Mouse (Mus musculus) fat pad, adult 2 months (tissue): ENCODE results near the gene Dnah2.
A peak's percentile ranks its signal among the peaks of the same experiment; 100 is the strongest.

ENCODE experiments used
- DNase-seq: peaks from one replicate; pipeline ENCODE4 v3.0.0-alpha.2; 2011; ENCODE audit warnings: low read depth, low spot score; ENCODE audit errors: extremely low read depth

The Dnah2 gene

GRCm38 (mm10) chr11:69420554-69421000, 128.3 kb downstream of the Dnah2 start:
- DNase-seq, result no peak

GRCm38 (mm10) chr11:69419813-69420553, 128.9 kb downstream of the Dnah2 start:
- no peak for DNase-seq

- no peak for DNase-seq
Observed at GRCm38 (mm10) chr11:69419443-69419812, 129.5 kb downstream of the Dnah2 start.

- DNase-seq, result peak; percentile 86
Observed at GRCm38 (mm10) chr11:69418481-69419442, 130.1 kb downstream of the Dnah2 start.

GRCm38 (mm10) chr11:69417449-69418384, 131.2 kb downstream of the Dnah2 start:
- DNase-seq, result no peak

GRCm38 (mm10) chr11:69416921-69417448, 131.9 kb downstream of the Dnah2 start:
- DNase-seq, result no peak

- no peak for DNase-seq
Observed at GRCm38 (mm10) chr11:69416509-69416908, 132.4 kb downstream of the Dnah2 start.

- DNase-seq, result no peak
Observed at GRCm38 (mm10) chr11:69415668-69416451, 133.1 kb downstream of the Dnah2 start.

GRCm38 (mm10) chr11:69415327-69415667, 133.6 kb downstream of the Dnah2 start:
- DNase-seq, result no peak

GRCm38 (mm10) chr11:69414421-69415326, 134.2 kb downstream of the Dnah2 start:
- DNase-seq, result no peak

GRCm38 (mm10) chr11:69413221-69414181, 135.4 kb downstream of the Dnah2 start, which contains the start of gene Kdm6b:
TSS of gene Kdm6b (minus strand) at chr11:69413675.
- DNase-seq, result no peak

GRCm38 (mm10) chr11:69412548-69412947, 136.4 kb downstream of the Dnah2 start:
- DNase-seq, result no peak

- DNase-seq, result no peak
Observed at GRCm38 (mm10) chr11:69411538-69412203, 137.2 kb downstream of the Dnah2 start.

- no peak for DNase-seq
Observed at GRCm38 (mm10) chr11:69411073-69411535, 137.8 kb downstream of the Dnah2 start.

GRCm38 (mm10) chr11:69410310-69411072, 138.4 kb downstream of the Dnah2 start:
- no peak for DNase-seq

GRCm38 (mm10) chr11:69410045-69410309, 138.9 kb downstream of the Dnah2 start:
- no peak for DNase-seq
